Mouse (Mus musculus): ENCODE results near the gene Tbc1d8. TPM values are rescaled to one million over a fixed set of nuclear protein-coding genes. Genes with fewer than 3 reads are reported as not detected.

Tbc1d8 gene
- polyA plus RNA-seq, 1 experiment from 2014 or later: 7.3 TPM

GRCm38 (mm10) chr1:39502817-39503633, 24.5 kb upstream of the Tbc1d8 start:
- no peaks in the 10 kb centered on the region for H3K27me3 ChIP-seq (ENCODE audit: insufficient read depth, low read length)
- ATAC-seq (replicated peaks; ENCODE audit: low FRiP score, low read depth): no peak
- no peak for DNase-seq (ENCODE audit: low spot score)
- H3K9ac ChIP-seq (ENCODE audit: low read depth, low read length): no peak overlapping the region
- no peaks in the 10 kb centered on the region for H3K4me1 ChIP-seq (replicated peaks; ENCODE audit: insufficient read depth, low read length)
- no peak for TF ChIP-seq CTCF (IDR thresholded peaks at IDR 0.05; ENCODE audit: low read depth)
- no peaks in the 10 kb centered on the region for H3K36me3 ChIP-seq (ENCODE audit: insufficient read depth, low read length)
- H3K27ac ChIP-seq: no peak overlapping the region
- no peak overlapping the region for H3K4me2 ChIP-seq (ENCODE audit: low read length)
- WGBS: 79% methylated on average over 17 of the region's 17 CpGs
- no peak overlapping the region for H3K4me3 ChIP-seq (replicated peaks; ENCODE audit: low read depth, low read length)
- H3K9me3 ChIP-seq (replicated peaks; ENCODE audit: low read length): no peaks in the 10 kb centered on the region

DNA sequence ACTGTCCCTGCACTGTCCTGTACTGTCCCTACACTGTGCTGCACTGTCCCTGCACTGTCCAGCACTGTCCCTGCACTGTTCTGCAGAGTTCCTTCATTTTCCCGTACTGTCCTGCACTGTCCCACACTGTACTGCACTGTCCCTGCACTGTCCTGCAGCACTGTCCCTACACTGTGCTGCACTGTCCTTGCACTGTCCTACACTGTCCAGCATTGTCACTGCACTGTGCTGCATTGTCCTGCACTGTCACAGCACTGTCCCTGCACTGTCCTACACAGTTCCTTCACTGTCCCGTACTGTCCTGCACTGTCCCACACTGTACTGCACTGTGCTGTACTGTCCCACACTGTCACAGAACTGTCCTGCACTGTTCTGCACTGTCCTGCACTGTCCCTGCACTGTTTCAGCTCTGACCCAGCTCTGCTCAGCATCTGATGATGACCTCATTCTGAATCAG, 21.0 kb upstream of the Tbc1d8 start:
- H3K27me3 ChIP-seq (ENCODE audit: insufficient read depth, low read length): no peaks in the 10 kb centered on the region
- H3K4me2 ChIP-seq (ENCODE audit: low read length): no peak overlapping the region
- H3K9ac ChIP-seq (ENCODE audit: low read depth, low read length): no peak overlapping the region
- TF ChIP-seq CTCF (IDR thresholded peaks at IDR 0.05; ENCODE audit: low read depth): no peak
- WGBS: 79% methylated on average over 2 of the region's 2 CpGs
- H3K36me3 ChIP-seq (ENCODE audit: insufficient read depth, low read length): no peaks in the 10 kb centered on the region
- no peaks in the 10 kb centered on the region for H3K9me3 ChIP-seq (replicated peaks; ENCODE audit: low read length)
- no peak overlapping the region for H3K4me3 ChIP-seq (replicated peaks; ENCODE audit: low read depth, low read length)
- no peak overlapping the region for H3K27ac ChIP-seq
- ATAC-seq (replicated peaks; ENCODE audit: low FRiP score, low read depth) (no peak), DNase-seq (ENCODE audit: low spot score) (no peak)
- no peaks in the 10 kb centered on the region for H3K4me1 ChIP-seq (replicated peaks; ENCODE audit: insufficient read depth, low read length)

DNA sequence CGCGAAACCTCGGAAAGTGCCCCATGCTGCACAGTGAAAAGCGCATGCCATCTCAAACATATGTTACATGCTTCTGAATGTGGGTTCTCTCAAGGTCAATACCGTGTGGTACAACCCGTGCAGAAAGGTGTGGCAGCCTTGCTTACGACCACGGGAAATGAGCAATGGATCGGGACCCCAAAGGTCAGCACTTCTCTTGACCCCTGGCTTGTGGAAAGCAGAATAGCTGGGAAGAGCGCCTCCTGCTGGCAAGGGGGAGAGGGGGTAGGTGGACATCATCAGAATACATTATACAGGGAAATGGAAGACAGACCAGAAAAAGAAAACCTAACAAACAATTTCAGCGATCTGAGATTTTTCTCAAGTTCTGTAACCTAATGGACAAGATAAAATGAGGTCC, 19.2 kb upstream of the Tbc1d8 start:
- H3K9ac ChIP-seq (ENCODE audit: low read depth, low read length): no peak overlapping the region
- 86% methylated on average over 11 of the region's 11 CpGs for WGBS
- H3K27ac ChIP-seq: no peak overlapping the region
- no peak overlapping the region for H3K4me2 ChIP-seq (ENCODE audit: low read length)
- H3K27me3 ChIP-seq (ENCODE audit: insufficient read depth, low read length): no peaks in the 10 kb centered on the region
- no peaks in the 10 kb centered on the region for H3K36me3 ChIP-seq (ENCODE audit: insufficient read depth, low read length)
- no peak overlapping the region for H3K4me3 ChIP-seq (replicated peaks; ENCODE audit: low read depth, low read length)
- ATAC-seq (replicated peaks; ENCODE audit: low FRiP score, low read depth) (no peak), DNase-seq (ENCODE audit: low spot score) (no peak)
- TF ChIP-seq CTCF (IDR thresholded peaks at IDR 0.05; ENCODE audit: low read depth): peak; percentile 18; the same call in 1 of the 2 replicates
- no peaks in the 10 kb centered on the region for H3K4me1 ChIP-seq (replicated peaks; ENCODE audit: insufficient read depth, low read length)
- no peaks in the 10 kb centered on the region for H3K9me3 ChIP-seq (replicated peaks; ENCODE audit: low read length)

- ATAC-seq (replicated peaks; ENCODE audit: low FRiP score, low read depth) (no peak), DNase-seq (ENCODE audit: low spot score) (no peak)
- H3K27me3 ChIP-seq (ENCODE audit: insufficient read depth, low read length): no peaks in the 10 kb centered on the region
- no peak overlapping the region for H3K9ac ChIP-seq (ENCODE audit: low read depth, low read length)
- H3K27ac ChIP-seq: no peak overlapping the region
- H3K9me3 ChIP-seq (replicated peaks; ENCODE audit: low read length): no peaks in the 10 kb centered on the region
- no peak overlapping the region for H3K4me2 ChIP-seq (ENCODE audit: low read length)
- no peak for TF ChIP-seq CTCF (IDR thresholded peaks at IDR 0.05; ENCODE audit: low read depth)
- WGBS: 93% methylated on average over 4 of the region's 4 CpGs
- H3K4me1 ChIP-seq (replicated peaks; ENCODE audit: insufficient read depth, low read length): no peaks in the 10 kb centered on the region
- no peaks in the 10 kb centered on the region for H3K36me3 ChIP-seq (ENCODE audit: insufficient read depth, low read length)
- H3K4me3 ChIP-seq (replicated peaks; ENCODE audit: low read depth, low read length): no peak overlapping the region
These were observed 18.4 kb upstream of the Tbc1d8 start for GRCm38 (mm10) chr1:39496995-39497394.

GRCm38 (mm10) chr1:39493664-39494063, 15.1 kb upstream of the Tbc1d8 start:
- Histone ChIP-seq H3K4me3 (replicated peaks; ENCODE audit: low read depth, low read length) (no peak overlapping the region), H3K4me1 (replicated peaks; ENCODE audit: insufficient read depth, low read length) (no peaks in the 10 kb centered on the region), H3K9ac (ENCODE audit: low read depth, low read length) (no peak overlapping the region), H3K9me3 (replicated peaks; ENCODE audit: low read length) (no peaks in the 10 kb centered on the region), H3K27ac (no peak overlapping the region), H3K36me3 (ENCODE audit: insufficient read depth, low read length) (no peaks in the 10 kb centered on the region), H3K4me2 (ENCODE audit: low read length) (no peak overlapping the region), H3K27me3 (ENCODE audit: insufficient read depth, low read length) (no peaks in the 10 kb centered on the region)
- no peak for TF ChIP-seq CTCF (IDR thresholded peaks at IDR 0.05; ENCODE audit: low read depth)
- DNase-seq (ENCODE audit: low spot score) (no peak), ATAC-seq (replicated peaks; ENCODE audit: low FRiP score, low read depth) (no peak)
- WGBS: 69% methylated on average over 3 of the region's 3 CpGs

- no peak for TF ChIP-seq CTCF (IDR thresholded peaks at IDR 0.05; ENCODE audit: low read depth)
- Histone ChIP-seq H3K27me3 (ENCODE audit: insufficient read depth, low read length) (no peaks in the 10 kb centered on the region), H3K27ac (no peak overlapping the region), H3K9me3 (replicated peaks; ENCODE audit: low read length) (no peaks in the 10 kb centered on the region), H3K9ac (ENCODE audit: low read depth, low read length) (no peak overlapping the region), H3K4me2 (ENCODE audit: low read length) (no peak overlapping the region), H3K36me3 (ENCODE audit: insufficient read depth, low read length) (no peaks in the 10 kb centered on the region), H3K4me1 (replicated peaks; ENCODE audit: insufficient read depth, low read length) (no peaks in the 10 kb centered on the region), H3K4me3 (replicated peaks; ENCODE audit: low read depth, low read length) (no peak overlapping the region)
- WGBS: 82% methylated on average over 5 of the region's 5 CpGs
- DNase-seq (ENCODE audit: low spot score) (no peak), ATAC-seq (replicated peaks; ENCODE audit: low FRiP score, low read depth) (no peak)
These were observed 14.6 kb upstream of the Tbc1d8 start for GRCm38 (mm10) chr1:39493165-39493564.
